Mouse (Mus musculus) limb, embryonic 14.5 days (tissue): Measurements from ENCODE around the gene Tomm5. TPM values are rescaled to one million over a fixed set of nuclear protein-coding genes. Genes with fewer than 3 reads are reported as not detected.

Experiments
- ATAC-seq: fragments of 200-750 bp; cut with Nextera tagmentation; 2 replicates; pipeline ENCODE4 v1.8.0; 2017; ENCODE audit warnings: low read depth, moderate number of reproducible peaks, moderate TSS enrichment; ENCODE audit not compliant: low FRiP score
- DNase-seq: peaks from one replicate; pipeline ENCODE4 v3.0.0-alpha.2; 2015; ENCODE audit warnings: low spot score
- H3K27ac ChIP-seq: fragments of 300-500 bp; sonication (generic); replicated peaks from 2 replicates; pipeline ENCODE4 v1.5.1; 2014; ENCODE audit warnings: low read depth, mild to moderate bottlenecking, low read length, moderate library complexity, mixed read lengths
- H3K27me3 ChIP-seq: fragments of 300-500 bp; sonication (generic); 2 replicates; pipeline ENCODE4 v1.6.1; 2014; ENCODE audit warnings: low read length, mixed read lengths; ENCODE audit not compliant: control insufficient read depth, insufficient read depth
- H3K36me3 ChIP-seq: fragments of 300-500 bp; sonication (generic); 2 replicates; pipeline ENCODE4 v1.6.1; 2014; ENCODE audit warnings: mild to moderate bottlenecking, low read length, moderate library complexity, mixed read lengths; ENCODE audit not compliant: control insufficient read depth, insufficient read depth
- H3K4me1 ChIP-seq: fragments of 300-500 bp; sonication (generic); 2 replicates; pipeline ENCODE4 v1.6.1; 2014; ENCODE audit warnings: antibody characterized with exemption, low read length, mixed read lengths; ENCODE audit not compliant: control insufficient read depth, insufficient read depth
- H3K4me2 ChIP-seq: fragments of 300-500 bp; sonication (generic); replicated peaks from 2 replicates; pipeline ENCODE4 v1.6.1; 2014; ENCODE audit warnings: low read depth, mild to moderate bottlenecking, low read length, moderate library complexity; ENCODE audit not compliant: severe bottlenecking
- H3K4me3 ChIP-seq: fragments of 300-500 bp; sonication (generic); replicated peaks from 2 replicates; pipeline ENCODE4 v1.5.1; 2014; ENCODE audit warnings: low read length
- H3K9ac ChIP-seq: fragments of 300-500 bp; sonication (generic); 2 replicates; pipeline ENCODE4 v1.6.1; 2014; ENCODE audit warnings: mild to moderate bottlenecking, low read depth, low read length, moderate library complexity; ENCODE audit not compliant: severe bottlenecking
- H3K9me3 ChIP-seq: fragments of 300-500 bp; sonication (generic); 2 replicates; pipeline ENCODE4 v1.6.1; 2016; ENCODE audit warnings: low read length; ENCODE audit not compliant: control insufficient read depth
- POLR2A ChIP-seq: fragments of 200-500 bp; IDR thresholded peaks from 2 replicates; pipeline ENCODE4 v1.8.0; 2012; ENCODE audit warnings: inconsistent platforms, mild to moderate bottlenecking, moderate library complexity, borderline replicate concordance; ENCODE audit not compliant: insufficient read depth, insufficient read length; ENCODE audit errors: extremely low read depth
- WGBS: fragments of 180-500 bp; shearing (Covaris S2); extraction: QIAGEN DNeasy Blood & Tissue Kit; methylation state at CpG from one replicate; pipeline ENCODE4 v1.1.7; 2014; 5-methylcytosine and 5-hydroxymethylcytosine counted together
- polyA plus RNA-seq, 2 experiments: library from polyadenylated mRNA; depleted of rRNA in 1 of 2; stranded (reverse) in 1 of 2; unstranded in 1 of 2; fragments of >200 nt; fragmentation: Nextera tagmentation in 1 of 2; extraction: Ambion mirVana in 1 of 2; gene quantifications; 2 replicates each; pipeline versions ENCODE4 v1.2.1 to v1.2.3; 2012 to 2014

Tomm5 gene
- polyA plus RNA-seq (2012; rRNA removed) (152 and 176 TPM in 2 replicates), polyA plus RNA-seq (2014; fragmentation: Nextera tagmentation; extraction: Ambion mirVana) (227 and 255 TPM in 2 replicates)

- Histone ChIP-seq H3K4me1 (peaks cover 5% of the 10 kb centered on the region), H3K9ac (peak within 1 kb of the TSS; percentile 92), H3K27ac (no peak within 1 kb of the TSS), H3K27me3 (no peaks in the 10 kb centered on the region), H3K4me2 (peak within 1 kb of the TSS; percentile 83), H3K36me3 (peaks cover 27% of the 10 kb centered on the region), H3K4me3 (peak within 1 kb of the TSS; percentile 75), H3K9me3 (no peaks in the 10 kb centered on the region)
- peak; percentile 90 for DNase-seq
- ATAC-seq = peak; percentile 96
- peak; percentile 75; the same call in 1 of the 2 replicates for TF ChIP-seq POLR2A
- under 1% methylated on average over 39 of the region's 39 CpGs for WGBS
These were observed at the start of gene Tomm5 for GRCm38 (mm10) chr4:45107601-45108277. TSS of gene Tomm5 (minus strand) at chr4:45108114.

DNA sequence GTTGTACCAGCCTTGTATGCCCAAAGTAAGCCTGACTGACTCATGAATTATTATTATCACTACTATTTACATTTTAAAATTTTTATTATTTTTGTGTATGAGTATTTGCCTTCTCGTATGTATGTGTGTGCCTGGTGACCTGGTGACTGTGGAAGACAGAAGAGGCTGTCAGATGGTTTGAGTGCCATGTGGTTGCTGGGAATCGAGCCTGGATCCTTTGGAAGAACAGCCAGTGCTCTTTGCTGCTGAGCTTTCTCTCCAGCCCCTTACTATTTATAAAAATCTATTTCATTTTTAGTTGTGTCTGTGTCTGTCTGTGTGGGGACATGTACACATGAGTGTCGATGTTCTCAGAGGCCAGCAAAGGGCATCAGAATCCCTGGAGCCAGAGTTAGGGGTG, 48.5 kb upstream of the Tomm5 start:
- ATAC-seq = no peak
- 81% methylated on average over 3 of the region's 3 CpGs for WGBS
- no peak overlapping the region for H3K9ac ChIP-seq
- H3K4me1 ChIP-seq = no peaks in the 10 kb centered on the region
- no peak overlapping the region for H3K4me3 ChIP-seq
- H3K27ac ChIP-seq = no peak overlapping the region
- DNase-seq = no peak
- no peaks in the 10 kb centered on the region for H3K9me3 ChIP-seq
- no peaks in the 10 kb centered on the region for H3K36me3 ChIP-seq
- TF ChIP-seq POLR2A = no peak
- no peaks in the 10 kb centered on the region for H3K27me3 ChIP-seq
- no peak overlapping the region for H3K4me2 ChIP-seq

- 80% methylated on average over 8 of the region's 8 CpGs for WGBS
- Histone ChIP-seq H3K9me3 (no peaks in the 10 kb centered on the region), H3K4me3 (no peak overlapping the region), H3K4me1 (no peaks in the 10 kb centered on the region), H3K36me3 (no peaks in the 10 kb centered on the region), H3K9ac (no peak overlapping the region), H3K4me2 (no peak overlapping the region), H3K27me3 (no peaks in the 10 kb centered on the region), H3K27ac (no peak overlapping the region)
- DNase-seq (no peak), ATAC-seq (no peak)
- no peak for TF ChIP-seq POLR2A
These were observed 35.1 kb upstream of the Tomm5 start for GRCm38 (mm10) chr4:45143005-45143404.

DNA sequence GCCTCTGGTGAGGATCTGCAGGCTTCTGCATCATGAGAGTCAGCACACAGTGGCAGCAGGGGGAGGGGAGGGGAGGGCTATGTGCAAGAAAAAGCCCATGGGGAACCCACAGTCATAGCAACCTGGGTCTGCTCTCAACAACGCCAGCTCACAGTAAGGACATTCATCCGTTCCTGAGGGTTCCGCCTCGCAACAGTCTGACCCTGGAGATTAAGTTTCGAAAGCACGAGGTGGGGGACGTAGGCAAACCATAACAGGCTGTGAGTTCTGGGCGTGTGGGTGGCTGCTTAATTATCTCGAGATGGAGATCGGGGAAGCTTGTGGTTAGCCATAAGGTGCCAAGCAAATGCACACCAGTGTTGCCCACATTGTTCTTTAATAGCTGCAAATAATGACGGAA, 34.5 kb upstream of the Tomm5 start:
- Histone ChIP-seq H3K36me3 (no peaks in the 10 kb centered on the region), H3K9ac (no peak overlapping the region), H3K4me2 (no peak overlapping the region), H3K27me3 (no peaks in the 10 kb centered on the region), H3K9me3 (no peaks in the 10 kb centered on the region), H3K4me3 (no peak overlapping the region), H3K27ac (no peak overlapping the region), H3K4me1 (no peaks in the 10 kb centered on the region)
- DNase-seq (peak; percentile 18), ATAC-seq (no peak)
- TF ChIP-seq POLR2A = no peak
- WGBS = 38% methylated on average over 11 of the region's 11 CpGs

DNA sequence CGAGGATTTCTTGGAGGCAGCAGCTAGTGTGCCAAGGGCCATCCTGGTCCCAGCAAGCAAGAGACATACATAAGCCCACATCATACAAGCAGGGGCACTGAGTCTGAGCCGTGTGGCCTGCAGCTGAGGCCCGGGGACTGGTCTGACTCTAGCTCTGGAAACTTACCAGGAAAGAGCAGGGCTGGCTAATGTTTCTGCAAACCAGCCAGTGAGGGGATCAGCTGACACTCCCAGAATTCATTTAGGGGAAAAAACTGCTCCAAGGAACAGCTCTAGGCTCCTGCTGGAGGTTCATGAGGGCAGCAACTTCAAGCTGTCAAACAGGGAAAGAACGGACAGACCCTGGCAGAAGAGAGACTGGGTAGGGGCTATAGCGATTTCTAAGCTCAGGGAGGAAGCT, 33.9 kb upstream of the Tomm5 start:
- Histone ChIP-seq H3K36me3 (no peaks in the 10 kb centered on the region), H3K4me3 (no peak overlapping the region), H3K4me1 (no peaks in the 10 kb centered on the region), H3K9me3 (no peaks in the 10 kb centered on the region), H3K27ac (no peak overlapping the region), H3K27me3 (no peaks in the 10 kb centered on the region), H3K9ac (no peak overlapping the region), H3K4me2 (no peak overlapping the region)
- ATAC-seq (no peak), DNase-seq (no peak)
- WGBS = 68% methylated on average over 5 of the region's 5 CpGs
- TF ChIP-seq POLR2A = no peak

GRCm38 (mm10) chr4:45137636-45138035, 29.7 kb upstream of the Tomm5 start:
- H3K36me3 ChIP-seq = no peaks in the 10 kb centered on the region
- H3K4me3 ChIP-seq = no peak overlapping the region
- no peak overlapping the region for H3K4me2 ChIP-seq
- no peak overlapping the region for H3K9ac ChIP-seq
- no peaks in the 10 kb centered on the region for H3K27me3 ChIP-seq
- H3K27ac ChIP-seq = no peak overlapping the region
- H3K9me3 ChIP-seq = no peaks in the 10 kb centered on the region
- 11% methylated on average over 4 of the region's 4 CpGs for WGBS
- DNase-seq = no peak
- no peak for TF ChIP-seq POLR2A
- no peak for ATAC-seq
- H3K4me1 ChIP-seq = no peaks in the 10 kb centered on the region
